Mouse (Mus musculus): ENCODE data around the gene Rasa3. TPM values are rescaled to one million over a fixed set of nuclear protein-coding genes. Genes with fewer than 3 reads are reported as not detected.

The Rasa3 gene
- total RNA-seq (2021) = 1 to 10 TPM; 6.8 to 7.3 TPM
- long read RNA-seq, experiment 1, partial matches to known transcripts = 0 of 3 reads
- long read RNA-seq, experiment 1, other reads (novel, unspliced or antisense) = 3 of 3 reads
- long read RNA-seq, experiment 2, full-length matches to known transcripts = 3 of 8 reads
- long read RNA-seq, experiment 2, partial matches to known transcripts = 1 of 8 reads
- long read RNA-seq, experiment 2, other reads (novel, unspliced or antisense) = 4 of 8 reads

DNA sequence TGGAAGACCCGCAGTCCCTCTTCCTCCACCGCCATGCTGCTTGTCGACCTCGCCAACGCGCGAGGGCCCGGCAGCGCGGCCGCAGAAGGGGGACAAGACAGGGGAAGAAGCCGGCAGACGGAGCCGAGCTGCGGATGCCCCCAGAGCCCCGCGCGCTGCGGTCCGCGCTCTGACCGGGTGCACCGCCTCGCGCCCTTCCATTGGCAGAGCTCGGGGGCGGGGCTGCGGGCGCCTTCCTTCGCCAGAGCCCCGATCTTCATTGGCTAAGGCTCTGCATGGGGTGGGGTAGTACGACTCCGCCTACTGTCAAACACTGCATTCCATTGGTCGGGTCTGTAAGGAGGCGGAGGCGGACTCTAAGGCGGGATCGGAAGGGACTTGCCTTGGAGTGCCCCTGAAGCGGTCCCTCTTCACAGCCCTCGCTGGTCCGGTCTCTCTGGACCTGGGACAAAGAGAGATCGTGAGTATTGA lies at the start of gene Rasa3:
TSS of gene Rasa3 (minus strand) at position 191 of the 471 bp plus-strand sequence.
- DNase-seq (ENCODE audit: low spot score) = peak; percentile 96

GRCm38 (mm10) chr8:13725722-13726121 lies 48.3 kb upstream of the Rasa3 start:
- DNase-seq (ENCODE audit: low spot score) = peak; percentile 49

DNA sequence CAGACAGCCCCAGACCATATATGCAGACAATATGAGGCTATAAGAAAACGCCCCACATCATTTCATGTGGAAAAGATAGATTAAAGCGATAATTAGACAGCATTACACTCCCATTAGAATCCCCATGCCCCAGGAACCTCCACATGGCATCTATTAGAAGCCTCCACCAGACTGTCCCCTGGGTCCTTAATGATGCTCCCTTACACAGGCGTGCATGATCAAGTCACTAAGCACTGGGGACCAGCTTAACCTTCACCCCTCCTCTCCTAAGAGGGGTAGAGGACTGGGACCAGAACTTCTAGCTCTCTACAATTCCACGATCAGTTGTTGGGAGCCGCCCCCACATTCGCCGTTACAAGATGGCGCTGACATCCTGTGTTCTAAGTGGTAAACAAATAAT lies 41.6 kb upstream of the Rasa3 start:
- no peak for DNase-seq (ENCODE audit: low spot score)

- DNase-seq (ENCODE audit: low spot score) = no peak
These were observed 31.1 kb upstream of the Rasa3 start for GRCm38 (mm10) chr8:13708514-13708913.

DNA sequence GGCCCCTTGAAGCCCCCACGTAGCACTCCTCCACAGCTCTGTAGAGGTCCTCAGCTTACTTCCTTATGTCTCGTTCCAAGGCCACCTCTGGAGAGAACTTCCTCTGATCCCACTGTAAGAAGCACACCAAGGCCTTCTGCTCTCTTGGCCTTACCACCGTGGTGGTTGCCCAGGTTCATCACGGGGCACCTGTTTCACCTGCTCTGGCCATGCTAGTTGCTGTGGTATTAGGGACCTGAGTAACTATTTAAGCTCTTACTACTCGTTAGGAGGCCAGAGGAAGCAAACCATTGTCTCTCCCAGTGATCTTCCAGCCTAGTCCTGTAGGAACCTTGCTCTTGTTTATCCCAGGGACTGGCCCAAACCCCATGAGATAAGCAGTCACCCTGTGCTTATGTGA lies 29.5 kb upstream of the Rasa3 start:
- no peak for DNase-seq (ENCODE audit: low spot score)

DNA sequence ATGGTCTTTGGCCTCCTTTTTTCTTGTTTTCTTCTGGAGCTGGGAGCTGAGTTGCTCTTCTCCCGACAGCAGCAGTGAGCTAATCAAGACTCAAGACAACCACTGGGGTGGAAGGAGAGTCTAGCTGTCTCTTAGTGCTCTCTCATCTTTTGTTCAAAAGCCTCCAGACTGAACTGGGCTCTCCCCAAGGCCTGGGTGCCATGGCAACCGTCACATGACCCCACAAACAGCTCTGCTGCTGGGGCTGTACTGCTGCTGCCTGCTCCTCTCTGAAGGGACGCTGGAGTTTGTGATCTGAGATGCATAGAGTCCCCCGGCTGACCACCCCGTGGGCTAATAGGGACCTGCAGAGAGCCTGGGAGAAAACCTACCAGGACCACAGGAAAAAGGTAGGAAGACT lies 28.3 kb upstream of the Rasa3 start, which contains the start of gene Cfap97d2:
TSS of gene Cfap97d2 (plus strand) at position 222 of the 400 bp plus-strand sequence.
- peak; percentile 32 for DNase-seq (ENCODE audit: low spot score)

GRCm38 (mm10) chr8:13704301-13704700 lies 26.9 kb upstream of the Rasa3 start:
- no peak for DNase-seq (ENCODE audit: low spot score)

- no peak for DNase-seq (ENCODE audit: low spot score)
These were observed 26.4 kb upstream of the Rasa3 start for GRCm38 (mm10) chr8:13703756-13704155.

DNA sequence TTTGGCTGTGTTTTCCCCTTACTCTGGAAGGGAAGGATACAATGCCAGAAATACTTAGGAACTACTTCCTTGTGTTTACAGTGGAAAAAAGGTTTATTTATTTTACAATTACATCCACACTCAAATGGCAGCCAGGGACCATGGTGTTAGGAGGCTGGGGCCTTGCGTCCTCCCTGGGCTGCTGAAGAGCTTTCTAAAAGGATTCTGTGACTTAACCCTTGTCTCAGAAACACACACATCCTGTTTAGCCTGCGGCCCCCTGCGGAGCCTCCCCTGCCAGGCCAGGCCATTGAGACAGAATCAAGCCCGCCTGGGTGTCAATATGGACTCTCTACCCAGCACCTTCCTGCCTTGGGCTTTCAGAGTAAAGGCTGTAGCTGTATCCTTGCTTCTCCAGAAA lies 25.4 kb upstream of the Rasa3 start:
- no peak for DNase-seq (ENCODE audit: low spot score)

DNA sequence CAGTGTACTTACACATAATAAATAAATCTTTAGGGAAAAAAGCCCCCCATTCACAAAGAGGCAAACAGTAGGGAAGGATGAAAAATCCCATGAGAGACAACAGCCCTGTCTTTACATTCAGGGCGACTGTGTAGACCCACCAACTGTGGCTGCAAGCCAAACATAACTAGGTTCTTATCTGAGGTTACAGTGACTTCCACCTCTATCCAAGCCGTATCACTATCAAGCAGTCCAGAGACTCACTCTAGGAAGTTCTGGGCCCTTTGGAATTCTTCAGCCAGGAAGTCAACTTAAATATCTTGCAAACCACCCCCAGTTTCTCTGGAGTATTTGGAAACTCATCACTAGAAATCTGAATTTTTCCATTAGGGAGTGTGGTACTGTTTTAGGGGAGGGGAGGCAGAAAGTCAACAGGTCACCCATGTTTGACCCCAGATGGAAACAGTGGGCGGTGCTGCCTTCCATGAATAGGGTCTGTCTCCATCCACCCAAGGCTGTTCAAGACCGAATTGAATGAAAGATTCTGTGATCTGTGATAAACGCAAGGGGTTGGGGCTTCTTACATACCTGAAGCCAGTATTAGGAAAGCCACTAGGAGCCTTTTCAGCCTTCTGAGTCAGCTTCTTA lies 22.0 kb upstream of the Rasa3 start:
- DNase-seq (ENCODE audit: low spot score) = no peak

GRCm38 (mm10) chr8:13698281-13698680 lies 20.9 kb upstream of the Rasa3 start:
- DNase-seq (ENCODE audit: low spot score) = no peak

DNA sequence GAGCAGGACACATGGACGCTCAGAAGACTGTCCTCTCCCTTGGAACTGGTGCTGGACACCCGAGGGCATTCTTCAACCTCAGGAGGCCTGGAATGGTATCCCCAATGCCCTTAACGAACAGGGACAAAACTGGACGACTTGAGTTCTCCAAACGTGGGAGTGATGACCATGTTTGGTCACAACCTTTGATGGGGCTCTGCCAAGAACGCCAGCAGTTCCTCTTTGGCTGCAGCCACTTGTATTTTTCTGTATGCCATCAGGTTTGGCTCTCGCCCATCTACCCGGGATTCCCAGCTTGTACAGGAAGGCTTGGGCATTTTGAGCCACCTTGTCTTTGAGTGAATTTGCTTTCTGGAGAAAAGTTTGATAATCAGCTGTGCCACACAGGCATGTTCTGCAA lies 20.3 kb upstream of the Rasa3 start:
- DNase-seq (ENCODE audit: low spot score) = no peak

DNA sequence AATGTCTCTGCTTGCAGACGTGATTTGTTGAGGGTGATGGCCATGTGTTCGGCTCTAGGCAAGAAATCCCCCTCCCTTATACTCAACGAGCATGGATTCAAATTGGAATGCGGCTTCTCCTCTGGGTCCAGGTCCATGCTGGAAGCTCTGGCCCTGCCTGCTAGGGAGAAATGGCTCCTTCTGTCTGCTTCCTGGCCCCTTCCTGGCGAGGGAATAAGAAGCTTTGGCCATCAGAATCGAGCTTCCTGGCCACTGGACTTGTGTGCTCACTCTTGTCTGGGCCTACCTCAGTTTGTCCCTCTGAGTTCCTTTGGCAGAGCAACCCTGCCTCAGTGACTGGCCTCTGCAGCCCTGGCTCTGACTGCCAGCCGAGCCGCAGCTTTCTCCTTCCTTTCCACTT lies 19.8 kb upstream of the Rasa3 start:
- DNase-seq (ENCODE audit: low spot score) = no peak

- no peak for DNase-seq (ENCODE audit: low spot score)
These were observed 18.8 kb upstream of the Rasa3 start for GRCm38 (mm10) chr8:13696157-13696556.

GRCm38 (mm10) chr8:13695203-13695867 lies 17.9 kb upstream of the Rasa3 start:
- DNase-seq (ENCODE audit: low spot score) = no peak

DNA sequence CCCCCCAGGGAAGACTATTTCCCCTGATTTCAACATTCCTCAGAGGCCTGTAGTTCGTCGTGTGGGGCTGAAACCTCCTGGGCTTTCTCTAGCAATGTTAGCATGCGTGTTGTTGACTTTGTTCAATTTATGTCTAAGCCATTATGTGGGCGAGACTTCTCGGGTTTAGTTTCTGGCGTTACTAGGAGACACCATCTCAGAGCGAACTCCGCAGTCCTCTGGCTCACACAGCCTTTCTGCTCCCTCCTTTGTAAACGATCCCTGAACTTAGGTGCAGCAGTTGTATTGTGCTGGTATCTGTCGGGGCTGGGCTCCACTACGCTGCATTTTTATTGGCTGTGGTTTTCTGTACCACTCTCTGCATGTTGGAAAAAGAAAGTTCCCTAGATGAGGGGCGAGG lies 17.3 kb upstream of the Rasa3 start:
- no peak for DNase-seq (ENCODE audit: low spot score)

DNA sequence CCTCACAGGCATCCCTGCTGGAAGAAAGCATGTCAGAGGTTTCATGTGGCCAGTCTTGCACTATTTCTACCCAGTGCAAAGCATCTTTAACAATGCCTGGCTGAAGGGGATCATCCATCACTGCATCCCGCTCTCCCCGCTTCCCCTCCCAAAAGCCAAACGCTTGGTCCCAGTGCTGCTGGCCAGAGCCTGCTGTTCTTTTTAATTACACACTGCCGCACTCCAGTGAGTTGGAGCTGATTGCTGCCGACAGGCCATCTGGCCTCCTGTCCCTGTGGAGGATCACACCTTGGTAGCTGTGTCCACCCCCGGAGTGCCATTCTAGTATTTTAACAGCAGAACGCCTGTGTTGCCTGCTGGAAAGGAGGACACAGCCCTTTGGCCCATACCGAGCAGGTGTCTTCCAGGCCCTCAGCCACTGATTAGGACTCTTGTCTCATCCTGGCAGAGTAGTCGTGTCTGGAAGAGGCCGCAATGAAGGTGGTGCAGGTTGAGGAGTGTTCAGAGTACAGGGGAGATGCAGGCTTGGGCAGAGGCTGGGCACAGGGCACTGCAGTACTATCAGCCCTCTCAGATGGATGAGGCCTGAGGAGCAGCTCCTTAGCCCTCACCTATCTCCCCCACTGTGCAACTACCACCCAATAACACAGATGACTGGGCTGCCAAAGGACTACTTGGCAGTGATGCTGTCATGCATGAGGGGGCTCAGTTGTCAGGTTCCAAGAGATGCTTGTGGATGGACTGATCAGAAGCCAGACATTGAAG lies 15.1 kb upstream of the Rasa3 start:
- DNase-seq (ENCODE audit: low spot score) = no peak

GRCm38 (mm10) chr8:13689331-13689730 lies 11.9 kb upstream of the Rasa3 start:
- DNase-seq (ENCODE audit: low spot score) = no peak

DNA sequence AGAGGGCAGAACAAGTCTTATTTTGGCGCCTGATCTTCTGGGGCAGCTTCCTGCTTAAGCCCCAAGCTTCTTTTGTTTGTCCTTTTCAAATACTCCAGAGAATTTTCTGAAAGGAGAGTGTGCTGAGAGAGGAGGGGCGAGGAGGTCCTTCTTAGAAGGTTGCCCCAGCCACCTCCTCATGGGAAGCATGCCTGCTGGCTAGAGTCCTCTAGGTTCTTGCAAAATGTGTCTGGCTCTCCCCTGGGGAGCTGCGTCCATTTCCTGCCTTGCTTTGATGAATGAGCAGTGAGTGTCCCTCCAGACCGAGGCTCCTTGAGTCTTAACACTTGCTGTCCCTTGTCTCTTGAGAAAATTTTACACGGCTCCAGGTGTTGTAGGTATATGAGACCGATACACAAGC lies 11.1 kb upstream of the Rasa3 start:
- DNase-seq (ENCODE audit: low spot score) = peak; percentile 70

DNA sequence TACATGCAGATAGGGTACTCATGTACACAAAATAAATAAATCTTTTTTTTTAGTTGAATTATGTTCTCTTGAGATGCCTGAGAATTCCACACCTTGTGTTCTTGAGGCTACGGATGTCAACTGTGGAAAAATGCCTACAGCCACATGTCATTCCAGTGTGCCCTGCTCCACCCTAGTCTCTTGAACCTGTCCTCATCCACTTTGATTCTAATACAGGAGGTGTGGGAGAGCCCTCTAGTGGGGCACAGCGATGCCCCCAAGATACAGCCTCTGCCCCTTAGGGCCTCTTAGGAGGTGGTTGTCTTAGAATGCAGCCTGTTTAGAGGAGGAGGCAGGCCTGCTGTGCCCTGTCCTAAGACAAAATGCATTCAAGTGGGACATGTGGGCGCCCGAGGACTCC lies 10.5 kb upstream of the Rasa3 start:
- no peak for DNase-seq (ENCODE audit: low spot score)

DNA sequence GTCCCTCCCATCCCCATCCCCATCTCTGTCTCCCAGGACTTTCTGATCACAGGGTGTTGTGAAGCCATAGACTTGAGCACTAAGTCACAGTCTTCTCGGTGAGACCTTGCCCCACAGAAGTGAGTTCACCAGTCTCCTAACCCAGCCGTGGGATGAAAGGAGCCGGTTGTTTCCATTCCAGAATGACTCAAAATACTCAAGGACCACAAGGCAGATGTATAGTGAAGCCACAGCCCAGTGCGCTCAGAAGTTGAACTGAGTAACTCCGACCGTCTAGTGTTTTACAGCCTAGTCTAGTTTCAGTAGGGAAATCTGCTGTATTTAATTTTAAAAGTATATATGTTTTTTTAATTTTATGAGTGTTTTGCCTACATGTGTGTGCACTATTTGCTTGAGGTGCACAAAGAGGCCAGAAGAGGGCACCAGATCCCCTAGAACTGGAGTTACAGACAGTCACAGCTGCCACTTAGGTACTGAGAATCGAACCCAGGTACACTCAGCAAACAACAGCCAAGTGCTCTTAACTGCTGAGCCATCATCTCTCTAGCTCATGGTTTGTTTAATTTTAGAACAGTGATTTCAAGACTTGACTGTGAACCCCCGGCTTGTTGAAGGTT lies 9.8 kb upstream of the Rasa3 start:
- DNase-seq (ENCODE audit: low spot score) = no peak

- no peak for DNase-seq (ENCODE audit: low spot score)
These were observed 9.0 kb upstream of the Rasa3 start for GRCm38 (mm10) chr8:13686426-13686825.
